Mouse (Mus musculus) embryo, embryonic 11 days (tissue): Measurements from ENCODE around the gene Rcn3.
"Not testable (repeated sequence)": the region's sequence is repeated elsewhere in the genome, so short reads cannot be mapped to it uniquely, and the experiment has no call there.

Experiments used
- DNase-seq: peaks from one replicate; pipeline ENCODE4 v3.0.0-alpha.2; 2015

Gene Rcn3

GRCm38 (mm10) chr7:45097479-45097878, 5.5 kb upstream of the Rcn3 start:
- no peak for DNase-seq

GRCm38 (mm10) chr7:45095965-45096364, 3.9 kb upstream of the Rcn3 start:
- not testable (repeated sequence) for DNase-seq

DNA sequence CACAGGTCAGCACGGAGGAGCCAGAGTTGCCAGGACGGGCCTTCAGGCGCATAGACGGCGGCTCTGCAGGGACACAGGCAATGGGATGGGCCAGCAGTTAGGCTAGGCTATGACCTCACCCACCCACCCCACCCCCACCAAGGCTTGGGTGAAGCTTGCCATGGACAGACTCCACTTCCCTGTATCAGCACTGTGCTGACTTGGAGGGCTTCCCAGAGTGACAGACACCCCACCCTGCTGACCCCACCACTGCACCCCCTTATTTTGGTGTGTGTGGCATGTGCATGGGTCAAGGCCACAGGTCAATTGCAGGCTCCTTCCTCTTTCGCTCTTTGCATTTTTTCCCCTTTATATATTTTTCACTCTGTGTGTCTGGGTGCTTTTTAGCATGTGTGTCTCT, 3.3 kb upstream of the Rcn3 start:
- no peak for DNase-seq

- DNase-seq, result peak; percentile 76
These were observed 2.1 kb upstream of the Rcn3 start for GRCm38 (mm10) chr7:45094121-45094520.

DNA sequence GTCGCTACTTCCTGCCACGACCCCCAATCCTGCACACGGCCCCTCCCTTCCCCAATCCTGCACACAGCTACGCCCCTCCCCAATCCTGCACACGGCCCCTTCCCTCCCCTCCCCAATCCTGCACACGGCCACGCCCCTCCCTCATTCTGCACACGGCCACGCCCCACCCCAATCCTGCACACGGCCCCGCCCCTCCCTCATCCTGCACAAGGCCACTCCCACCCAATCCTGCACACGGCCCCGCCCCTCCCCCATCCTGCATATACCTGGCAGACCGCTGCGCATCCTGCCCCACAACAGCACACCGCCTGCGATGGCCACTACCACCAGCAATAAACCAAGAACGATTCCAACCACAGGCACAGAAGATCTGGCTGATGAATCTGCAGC, 1.5 kb upstream of the Rcn3 start:
- DNase-seq, result peak; percentile 74

- DNase-seq, result no peak
These were observed 951 bp upstream of the Rcn3 start for GRCm38 (mm10) chr7:45092828-45093515.

DNA sequence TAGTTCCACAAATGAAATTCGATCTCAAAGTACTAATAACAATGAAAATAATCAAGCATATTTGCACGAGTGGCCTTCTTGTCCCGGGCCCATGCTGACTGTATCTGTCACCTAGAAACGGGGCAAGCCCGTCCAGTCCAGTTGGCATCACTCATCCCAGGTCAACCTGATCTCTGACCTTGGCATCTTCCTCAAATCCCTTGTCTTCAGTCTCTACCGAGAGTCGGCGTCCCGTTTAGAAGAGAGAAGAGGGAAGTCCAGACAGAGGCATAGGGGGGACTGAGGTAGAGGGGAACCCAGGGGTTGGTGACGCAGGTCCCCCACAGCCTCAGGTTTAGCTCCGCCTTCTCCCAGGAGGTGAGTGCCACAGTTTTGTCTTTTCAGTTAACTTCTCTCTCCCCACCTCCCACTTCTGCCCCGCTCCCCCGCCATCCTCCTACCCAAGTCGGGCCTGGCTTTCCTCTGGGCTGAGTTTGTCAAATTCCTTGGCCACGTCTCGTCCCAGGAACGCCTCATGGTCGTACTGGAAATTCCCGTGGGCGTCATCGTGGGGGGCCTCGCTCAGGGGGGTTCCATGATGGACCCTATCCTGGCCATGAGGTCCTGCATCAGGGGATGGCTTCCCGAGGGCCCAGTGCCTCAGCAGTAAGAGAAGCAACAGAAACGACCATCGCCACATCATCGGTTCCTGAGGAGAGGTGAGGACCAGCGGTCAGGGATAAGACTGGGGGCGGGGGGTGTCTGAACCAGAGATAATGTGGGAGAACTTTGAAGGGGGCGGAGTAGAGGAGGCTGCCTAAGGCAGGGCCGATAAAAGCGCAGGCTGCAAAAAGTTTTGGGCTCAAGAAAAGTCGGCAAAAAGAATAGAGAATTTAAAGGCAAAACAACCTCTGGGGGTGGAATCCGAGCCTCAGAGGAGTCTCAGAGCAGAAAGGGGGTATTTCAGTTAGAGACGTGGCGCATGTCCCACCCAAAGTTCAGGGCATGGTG, 725 bp downstream of the Rcn3 start:
- DNase-seq, result peak; percentile 39

GRCm38 (mm10) chr7:45090251-45090977, 1.6 kb downstream of the Rcn3 start:
- DNase-seq, result no peak

DNA sequence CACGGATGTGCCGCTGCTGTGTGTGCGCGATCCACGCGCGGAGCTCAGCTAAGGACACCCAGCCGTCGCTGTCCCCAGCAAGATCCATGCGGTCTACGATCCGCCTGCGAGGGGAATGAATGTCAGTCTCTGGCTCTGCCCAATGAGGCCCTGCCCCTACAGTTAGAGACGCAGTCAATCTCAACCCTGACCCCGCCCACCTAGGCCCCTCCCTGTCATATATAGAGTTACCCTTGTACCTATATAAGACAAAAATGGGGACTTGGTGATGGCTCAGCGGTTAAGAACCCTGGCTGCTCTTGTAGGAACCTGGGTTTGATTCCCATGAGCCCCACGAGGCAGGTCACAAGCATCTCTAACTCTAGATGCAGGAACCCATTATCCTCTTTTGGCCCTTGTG, 3.4 kb downstream of the Rcn3 start:
- DNase-seq, result no peak

DNA sequence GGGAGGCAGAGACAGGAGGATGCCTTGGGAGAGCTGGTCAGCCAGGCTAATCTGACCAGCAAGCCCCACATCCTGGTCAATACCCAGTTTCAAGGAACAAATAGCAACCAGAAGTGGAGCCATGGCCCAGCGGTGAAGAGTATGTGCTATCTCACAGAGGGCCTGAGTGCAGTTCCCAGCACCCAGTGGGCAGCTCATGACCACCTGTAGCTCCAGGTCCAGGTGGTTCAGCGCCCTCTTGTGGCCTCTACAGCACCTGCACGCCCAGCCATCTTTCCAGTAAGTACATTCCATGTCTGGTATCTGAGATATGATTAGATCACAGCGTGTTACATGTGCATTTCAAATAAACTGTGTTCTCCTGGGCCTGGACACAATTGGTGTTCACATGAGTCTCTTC, 5.9 kb downstream of the Rcn3 start:
- DNase-seq, result no peak

DNA sequence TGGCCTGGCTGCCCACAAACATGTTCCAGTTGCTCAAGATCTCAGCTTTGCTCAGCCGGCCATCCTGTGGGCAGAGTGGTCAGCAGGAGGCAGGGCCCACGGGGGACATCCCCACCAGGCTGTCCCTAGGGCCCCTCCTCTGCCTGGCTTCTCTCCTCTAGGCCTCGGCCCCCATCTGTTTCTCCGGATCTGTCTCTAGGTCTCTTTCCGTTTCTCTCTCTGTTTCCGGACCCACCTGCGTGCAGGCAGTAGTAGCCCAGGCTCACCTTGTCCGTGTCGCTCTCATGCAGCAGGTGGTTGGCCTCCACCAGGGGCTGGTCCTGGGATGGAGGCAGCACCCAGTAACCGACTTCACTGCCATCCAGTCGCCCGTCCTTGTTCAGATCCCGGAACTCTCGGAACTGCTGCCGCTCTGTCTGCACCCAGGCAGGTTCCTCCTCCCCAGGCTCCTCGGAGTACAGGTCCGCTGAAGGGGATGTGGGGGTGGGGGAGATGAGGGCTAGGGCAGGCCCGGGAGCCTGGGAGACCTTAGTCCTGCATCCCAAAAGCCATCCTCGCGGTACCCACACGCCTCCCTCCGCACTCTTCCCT, 8.6 kb downstream of the Rcn3 start:
- no peak for DNase-seq

GRCm38 (mm10) chr7:45082401-45083299, 9.4 kb downstream of the Rcn3 start:
- peak; percentile 41 for DNase-seq

DNA sequence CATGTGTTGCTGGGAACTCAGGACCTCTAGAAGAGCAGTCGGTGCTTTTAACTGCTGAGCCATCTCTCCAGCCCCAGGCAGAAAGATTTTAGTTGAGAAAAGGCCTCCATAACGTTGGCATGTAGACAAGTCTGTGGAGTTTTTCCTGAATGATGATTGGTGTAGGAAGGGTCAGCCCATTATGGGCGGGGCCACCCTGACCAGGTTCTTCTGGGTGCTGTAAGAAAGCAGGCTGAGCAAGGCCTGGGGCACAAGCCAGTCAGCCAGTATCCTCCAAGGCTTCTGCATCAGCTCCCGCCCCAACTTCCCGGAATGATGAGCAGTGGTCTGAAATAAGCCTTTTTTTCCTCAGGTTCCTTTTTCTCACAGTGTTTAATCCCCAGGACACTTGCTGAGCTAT, 11.0 kb downstream of the Rcn3 start:
- DNase-seq, result no peak

DNA sequence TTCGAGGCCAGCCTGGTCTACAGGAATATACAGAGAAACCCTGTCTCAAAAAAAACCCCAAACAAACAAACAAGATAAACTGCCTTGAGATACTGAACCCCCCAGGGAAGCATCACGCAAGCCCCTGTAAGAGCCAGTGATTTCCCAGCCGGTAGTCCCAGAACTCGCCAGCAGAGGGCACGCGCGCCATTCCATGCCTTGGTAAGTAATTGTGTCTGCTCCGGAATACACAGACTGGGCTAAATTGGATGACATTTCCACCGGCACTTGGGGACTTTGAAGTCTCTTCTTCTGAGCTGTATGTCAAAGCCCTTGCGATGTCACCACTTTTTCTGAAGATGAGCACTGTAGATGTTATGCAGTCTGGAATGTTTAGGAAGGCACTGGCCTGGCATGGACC, 12.2 kb downstream of the Rcn3 start:
- peak; percentile 89 for DNase-seq

DNA sequence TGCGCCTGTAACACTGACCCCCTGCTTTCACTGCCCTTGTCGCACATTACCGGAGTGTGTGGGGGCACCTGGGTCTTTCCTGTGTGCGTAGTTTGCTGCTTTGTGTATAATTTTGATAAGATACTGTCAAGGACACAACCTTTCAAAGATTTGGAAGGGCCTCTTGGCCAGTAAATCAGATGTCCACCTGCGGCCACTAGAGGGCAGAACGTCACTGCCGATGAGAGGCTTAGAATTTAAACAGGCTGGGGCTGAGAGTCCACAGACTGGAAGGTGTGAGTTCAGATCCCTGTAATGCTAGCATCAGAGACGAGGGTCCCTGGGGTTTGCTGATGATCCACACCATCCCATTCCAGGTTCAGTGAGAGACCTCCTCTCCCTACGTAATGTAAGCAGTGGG, 13.5 kb downstream of the Rcn3 start:
- DNase-seq, result peak; percentile 85

GRCm38 (mm10) chr7:45077829-45078228, 14.2 kb downstream of the Rcn3 start:
- no peak for DNase-seq

GRCm38 (mm10) chr7:45077322-45077721, 14.7 kb downstream of the Rcn3 start:
- DNase-seq, result no peak

DNA sequence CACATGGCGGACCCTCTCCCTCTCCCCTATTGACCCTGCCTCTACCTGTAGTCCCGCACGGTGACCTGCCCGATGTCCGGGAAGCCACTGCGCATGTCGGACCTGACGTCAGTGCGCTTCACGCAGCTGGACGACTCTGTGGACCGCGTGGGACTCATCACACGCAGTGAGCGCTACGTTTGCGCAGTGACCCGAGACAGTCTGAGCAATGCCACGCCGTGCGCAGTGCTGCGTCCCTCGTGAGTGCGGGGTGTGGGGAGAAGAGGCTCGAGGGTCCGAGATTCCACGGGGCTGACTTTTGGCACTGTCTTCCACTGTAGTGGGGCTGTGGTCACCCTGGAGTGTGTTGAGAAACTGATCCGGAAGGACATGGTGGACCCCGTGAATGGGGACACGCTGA, 15.5 kb downstream of the Rcn3 start:
- DNase-seq, result no peak

DNA sequence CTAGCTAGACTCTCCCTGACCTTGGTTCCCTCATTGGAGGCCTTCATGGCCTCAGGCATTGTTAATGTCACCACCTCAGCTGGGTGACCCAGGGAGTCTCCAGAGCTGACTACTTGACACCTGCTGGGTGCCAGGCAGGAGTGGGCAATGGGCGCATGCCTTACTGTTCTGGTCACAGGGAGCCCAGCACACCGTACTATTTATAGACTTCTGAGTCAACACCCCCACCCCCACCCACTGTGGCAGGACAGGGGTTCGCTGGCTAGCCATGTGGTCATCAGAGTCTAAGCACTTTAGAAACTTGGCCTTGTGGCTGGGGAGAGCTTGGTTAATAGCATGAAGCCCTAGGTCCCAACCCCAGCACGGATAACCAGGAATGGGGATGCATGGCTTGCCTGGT, 16.6 kb downstream of the Rcn3 start:
- DNase-seq, result no peak

DNA sequence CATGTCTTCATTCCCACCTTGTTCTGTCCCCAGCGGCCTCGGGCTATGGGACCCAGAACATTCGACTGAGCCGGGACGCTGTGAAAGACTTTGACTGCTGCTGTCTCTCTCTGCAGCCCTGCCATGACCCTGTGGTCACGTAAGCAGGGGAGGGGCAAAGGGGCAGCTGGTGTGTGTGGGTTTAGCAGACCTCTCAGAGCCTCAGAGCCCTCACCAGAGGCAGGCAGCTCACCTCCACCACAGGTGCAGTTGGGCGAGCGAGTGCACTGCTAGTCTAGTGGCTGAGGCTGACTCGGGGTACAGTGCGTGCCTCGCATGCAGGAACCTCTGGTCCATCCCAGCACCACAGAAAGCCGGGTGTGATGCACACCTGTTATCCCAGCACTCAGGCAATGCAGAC, 18.1 kb downstream of the Rcn3 start:
- DNase-seq, result no peak

GRCm38 (mm10) chr7:45073171-45073707, 18.8 kb downstream of the Rcn3 start:
- DNase-seq, result no peak

DNA sequence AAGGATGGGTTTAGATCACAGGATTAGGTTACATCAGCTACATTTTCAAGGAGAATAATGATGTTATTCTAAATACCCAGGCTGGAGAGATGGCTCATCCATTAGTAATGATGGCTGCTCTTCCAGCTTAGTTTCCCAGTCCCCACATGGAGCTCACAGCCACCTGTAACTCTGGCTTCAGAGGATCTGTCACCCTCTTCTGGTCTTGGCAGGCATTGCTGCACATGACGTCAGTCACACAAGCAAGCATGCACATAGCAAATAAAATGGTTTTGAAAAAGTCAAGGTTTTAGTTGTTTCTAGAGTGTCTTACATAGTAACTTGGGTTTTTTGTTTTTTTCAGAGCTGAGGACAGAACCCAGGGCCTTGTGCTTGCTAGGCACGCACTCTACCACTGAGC, 19.8 kb downstream of the Rcn3 start:
- no peak for DNase-seq
